Mouse (Mus musculus): Measurements from ENCODE around the gene Zfp978. TPM values are rescaled to one million over a fixed set of nuclear protein-coding genes. Genes with fewer than 3 reads are reported as not detected.
"Not testable (repeated sequence)": the region's sequence is repeated elsewhere in the genome, so short reads cannot be mapped to it uniquely, and the experiment has no call there.

Zfp978 gene
- polyA plus RNA-seq, 1 experiment from 2014 or later, result 0.14 TPM

GRCm38 (mm10) chr4:147402507-147402890, 41.4 kb downstream of the Zfp978 start:
- not testable (repeated sequence) for H3K4me3 ChIP-seq (replicated peaks; ENCODE audit: low read depth, low read length); H3K27me3 ChIP-seq (ENCODE audit: insufficient read depth, low read length); H3K36me3 ChIP-seq (ENCODE audit: insufficient read depth, low read length); H3K9ac ChIP-seq (ENCODE audit: low read depth, low read length); DNase-seq (ENCODE audit: low spot score); H3K4me1 ChIP-seq (replicated peaks; ENCODE audit: insufficient read depth, low read length); H3K27ac ChIP-seq; ATAC-seq (replicated peaks; ENCODE audit: low FRiP score, low read depth); H3K4me2 ChIP-seq (ENCODE audit: low read length)
- WGBS, result 24% methylated on average over 1 of the region's 1 CpGs
- H3K9me3 ChIP-seq (replicated peaks; ENCODE audit: low read length), result peaks cover 26% of the 10 kb centered on the region

- WGBS, result 88% methylated on average over 6 of the region's 6 CpGs
- H3K4me3 ChIP-seq (replicated peaks; ENCODE audit: low read depth, low read length); H3K36me3 ChIP-seq (ENCODE audit: insufficient read depth, low read length); H3K4me2 ChIP-seq (ENCODE audit: low read length); H3K4me1 ChIP-seq (replicated peaks; ENCODE audit: insufficient read depth, low read length); H3K27me3 ChIP-seq (ENCODE audit: insufficient read depth, low read length); H3K27ac ChIP-seq; H3K9ac ChIP-seq (ENCODE audit: low read depth, low read length); DNase-seq (ENCODE audit: low spot score); ATAC-seq (replicated peaks; ENCODE audit: low FRiP score, low read depth): not testable (repeated sequence)
- H3K9me3 ChIP-seq (replicated peaks; ENCODE audit: low read length), result peaks cover 26% of the 10 kb centered on the region
These were observed 42.4 kb downstream of the Zfp978 start for GRCm38 (mm10) chr4:147403509-147403908.

- not testable (repeated sequence) for H3K9ac ChIP-seq (ENCODE audit: low read depth, low read length); H3K36me3 ChIP-seq (ENCODE audit: insufficient read depth, low read length); H3K4me2 ChIP-seq (ENCODE audit: low read length); H3K4me3 ChIP-seq (replicated peaks; ENCODE audit: low read depth, low read length); DNase-seq (ENCODE audit: low spot score); H3K27me3 ChIP-seq (ENCODE audit: insufficient read depth, low read length); H3K27ac ChIP-seq; H3K4me1 ChIP-seq (replicated peaks; ENCODE audit: insufficient read depth, low read length)
- WGBS, result 81% methylated on average over 5 of the region's 6 CpGs
- ATAC-seq (replicated peaks; ENCODE audit: low FRiP score, low read depth), result peak; percentile 22; the same call in 1 of the 2 replicates
- H3K9me3 ChIP-seq (replicated peaks; ENCODE audit: low read length), result peaks cover 22% of the 10 kb centered on the region
These were observed 43.1 kb downstream of the Zfp978 start for GRCm38 (mm10) chr4:147403931-147404913.

- H3K27me3 ChIP-seq (ENCODE audit: insufficient read depth, low read length), result no peaks in the 10 kb centered on the region
- peak overlapping the region; percentile 54 for H3K9ac ChIP-seq (ENCODE audit: low read depth, low read length)
- H3K4me1 ChIP-seq (replicated peaks; ENCODE audit: insufficient read depth, low read length), result no peaks in the 10 kb centered on the region
- H3K27ac ChIP-seq, result no peak overlapping the region; the same call in 1 of the 2 replicates
- peak overlapping the region; percentile 60 for H3K4me2 ChIP-seq (ENCODE audit: low read length)
- WGBS, result 2% methylated on average over 37 of the region's 75 CpGs
- TF ChIP-seq CTCF (IDR thresholded peaks at IDR 0.05; ENCODE audit: low read depth), result peak; percentile 32; the same call in 1 of the 2 replicates
- peak; percentile 87 for ATAC-seq (replicated peaks; ENCODE audit: low FRiP score, low read depth)
- DNase-seq (ENCODE audit: low spot score), result peak; percentile 60
- H3K9me3 ChIP-seq (replicated peaks; ENCODE audit: low read length), result peaks cover 18% of the 10 kb centered on the region
- peak overlapping the region; percentile 39 for H3K4me3 ChIP-seq (replicated peaks; ENCODE audit: low read depth, low read length)
- no peaks in the 10 kb centered on the region for H3K36me3 ChIP-seq (ENCODE audit: insufficient read depth, low read length)
These were observed 45.8 kb downstream of the Zfp978 start for GRCm38 (mm10) chr4:147406735-147407462.

- no peaks in the 10 kb centered on the region for H3K36me3 ChIP-seq (ENCODE audit: insufficient read depth, low read length)
- DNase-seq (ENCODE audit: low spot score) (no peak), ATAC-seq (replicated peaks; ENCODE audit: low FRiP score, low read depth) (peak; percentile 12; the same call in 1 of the 2 replicates)
- peak overlapping the region; percentile 60 for H3K4me2 ChIP-seq (ENCODE audit: low read length)
- no peaks in the 10 kb centered on the region for H3K4me1 ChIP-seq (replicated peaks; ENCODE audit: insufficient read depth, low read length)
- H3K9ac ChIP-seq (ENCODE audit: low read depth, low read length), result peak overlapping the region; percentile 54
- 3% methylated on average over 11 of the region's 13 CpGs for whole genome bisulfite sequencing
- peaks cover 14% of the 10 kb centered on the region; the same call in 1 of the 2 replicates for H3K9me3 ChIP-seq (replicated peaks; ENCODE audit: low read length)
- no peaks in the 10 kb centered on the region for H3K27me3 ChIP-seq (ENCODE audit: insufficient read depth, low read length)
- H3K4me3 ChIP-seq (replicated peaks; ENCODE audit: low read depth, low read length), result peak overlapping the region; percentile 39
- TF ChIP-seq CTCF (IDR thresholded peaks at IDR 0.05; ENCODE audit: low read depth), result no peak
- no peak overlapping the region for H3K27ac ChIP-seq
These were observed 46.3 kb downstream of the Zfp978 start for GRCm38 (mm10) chr4:147407463-147407822.

GRCm38 (mm10) chr4:147416365-147416764, 55.3 kb downstream of the Zfp978 start:
- peaks cover 11% of the 10 kb centered on the region for H3K9me3 ChIP-seq (replicated peaks; ENCODE audit: low read length)

More at GRCm38 (mm10) chr4:147416365-147416764, 55.3 kb downstream of the Zfp978 start:
- H3K9ac ChIP-seq (ENCODE audit: low read depth, low read length); H3K27ac ChIP-seq; H3K27me3 ChIP-seq (ENCODE audit: insufficient read depth, low read length); H3K4me3 ChIP-seq (replicated peaks; ENCODE audit: low read depth, low read length); DNase-seq (ENCODE audit: low spot score); H3K4me2 ChIP-seq (ENCODE audit: low read length); H3K36me3 ChIP-seq (ENCODE audit: insufficient read depth, low read length); H3K4me1 ChIP-seq (replicated peaks; ENCODE audit: insufficient read depth, low read length): not testable (repeated sequence)
- 67% methylated on average over 1 of the region's 1 CpGs for WGBS
- 0 out of 2 replicates have a peak, but pooled peaks have one; percentile 8 for ATAC-seq (replicated peaks; ENCODE audit: low FRiP score, low read depth)

Data from kidney, postnatal 0 days (tissue).